Mouse (Mus musculus) limb, embryonic 14.5 days (tissue): ENCODE results near the gene Zmynd8. TPM values are rescaled to one million over a fixed set of nuclear protein-coding genes. Genes with fewer than 3 reads are reported as not detected.
A peak's percentile ranks its signal among the peaks of the same experiment; 100 is the strongest.

Experiments
- ATAC-seq: fragments of 200-750 bp; cut with Nextera tagmentation; 2 replicates; pipeline ENCODE4 v1.8.0; 2017; ENCODE audit warnings: low read depth, moderate number of reproducible peaks, moderate TSS enrichment; ENCODE audit not compliant: low FRiP score
- DNase-seq: peaks from one replicate; pipeline ENCODE4 v3.0.0-alpha.2; 2015; ENCODE audit warnings: low spot score
- H3K27ac ChIP-seq: fragments of 300-500 bp; sonication (generic); replicated peaks from 2 replicates; pipeline ENCODE4 v1.5.1; 2014; ENCODE audit warnings: low read depth, mild to moderate bottlenecking, low read length, moderate library complexity, mixed read lengths
- H3K27me3 ChIP-seq: fragments of 300-500 bp; sonication (generic); 2 replicates; pipeline ENCODE4 v1.6.1; 2014; ENCODE audit warnings: low read length, mixed read lengths; ENCODE audit not compliant: control insufficient read depth, insufficient read depth
- H3K36me3 ChIP-seq: fragments of 300-500 bp; sonication (generic); 2 replicates; pipeline ENCODE4 v1.6.1; 2014; ENCODE audit warnings: mild to moderate bottlenecking, low read length, moderate library complexity, mixed read lengths; ENCODE audit not compliant: control insufficient read depth, insufficient read depth
- H3K4me1 ChIP-seq: fragments of 300-500 bp; sonication (generic); 2 replicates; pipeline ENCODE4 v1.6.1; 2014; ENCODE audit warnings: antibody characterized with exemption, low read length, mixed read lengths; ENCODE audit not compliant: control insufficient read depth, insufficient read depth
- H3K4me2 ChIP-seq: fragments of 300-500 bp; sonication (generic); replicated peaks from 2 replicates; pipeline ENCODE4 v1.6.1; 2014; ENCODE audit warnings: low read depth, mild to moderate bottlenecking, low read length, moderate library complexity; ENCODE audit not compliant: severe bottlenecking
- H3K4me3 ChIP-seq: fragments of 300-500 bp; sonication (generic); replicated peaks from 2 replicates; pipeline ENCODE4 v1.5.1; 2014; ENCODE audit warnings: low read length
- H3K9ac ChIP-seq: fragments of 300-500 bp; sonication (generic); 2 replicates; pipeline ENCODE4 v1.6.1; 2014; ENCODE audit warnings: mild to moderate bottlenecking, low read depth, low read length, moderate library complexity; ENCODE audit not compliant: severe bottlenecking
- H3K9me3 ChIP-seq: fragments of 300-500 bp; sonication (generic); 2 replicates; pipeline ENCODE4 v1.6.1; 2016; ENCODE audit warnings: low read length; ENCODE audit not compliant: control insufficient read depth
- POLR2A ChIP-seq: fragments of 200-500 bp; IDR thresholded peaks from 2 replicates; pipeline ENCODE4 v1.8.0; 2012; ENCODE audit warnings: inconsistent platforms, mild to moderate bottlenecking, moderate library complexity, borderline replicate concordance; ENCODE audit not compliant: insufficient read depth, insufficient read length; ENCODE audit errors: extremely low read depth
- WGBS: fragments of 180-500 bp; shearing (Covaris S2); extraction: QIAGEN DNeasy Blood & Tissue Kit; methylation state at CpG from one replicate; pipeline ENCODE4 v1.1.7; 2014; 5-methylcytosine and 5-hydroxymethylcytosine counted together
- polyA plus RNA-seq, 2 experiments: library from polyadenylated mRNA; depleted of rRNA in 1 of 2; stranded (reverse) in 1 of 2; unstranded in 1 of 2; fragments of >200 nt; fragmentation: Nextera tagmentation in 1 of 2; extraction: Ambion mirVana in 1 of 2; gene quantifications; 2 replicates each; pipeline versions ENCODE4 v1.2.1 to v1.2.3; 2012 to 2014

Zmynd8 gene
- polyA plus RNA-seq, 2 experiments = 30.2 to 49.5 TPM

DNA sequence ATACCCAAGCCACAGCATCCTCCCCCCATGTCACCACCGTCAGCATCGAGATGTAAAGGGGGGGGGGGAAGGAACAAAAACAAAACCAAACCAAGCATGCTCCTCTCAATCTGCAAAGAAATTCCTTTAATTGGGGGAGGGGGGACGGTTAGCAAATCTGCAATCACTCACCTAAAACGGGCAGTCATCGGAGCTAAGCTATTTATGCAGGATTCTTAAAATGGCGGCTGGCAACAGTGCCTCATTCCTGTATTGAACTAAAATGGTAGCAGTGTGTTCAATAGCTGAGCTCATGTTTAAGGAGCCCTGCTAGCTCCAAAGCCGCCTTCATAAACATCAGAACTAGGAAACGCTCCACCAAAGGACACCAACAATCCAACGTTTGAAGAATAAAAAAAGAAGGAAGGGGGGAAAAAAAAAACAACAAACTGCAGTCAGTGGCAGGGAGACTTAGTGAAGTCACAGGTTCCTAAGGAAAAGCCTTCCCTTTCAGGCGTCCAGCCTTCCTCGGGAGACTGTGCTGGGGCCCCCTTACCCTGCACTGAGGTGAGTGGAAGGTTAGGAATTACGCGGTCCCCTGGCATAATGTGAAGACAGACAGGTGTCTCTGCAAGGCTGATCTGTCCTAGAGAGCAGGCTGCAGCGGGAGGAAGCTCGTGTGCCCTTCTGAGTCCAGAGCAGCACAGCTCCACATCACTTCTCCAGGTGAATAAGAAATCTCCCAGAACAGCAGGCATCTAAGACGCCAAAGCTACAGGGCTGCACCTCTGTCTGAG is 19.2 kb downstream of the Zmynd8 start:
- H3K4me1 ChIP-seq = peaks cover 95% of the 10 kb centered on the region
- H3K4me2 ChIP-seq = peak overlapping the region; percentile 71
- H3K36me3 ChIP-seq = peaks cover 12% of the 10 kb centered on the region; the same call in 1 of the 2 replicates
- peak overlapping the region; percentile 38 for H3K9ac ChIP-seq
- WGBS = 12% methylated on average over 16 of the region's 16 CpGs
- DNase-seq (no peak), ATAC-seq (no peak)
- peak overlapping the region; percentile 99 for H3K27ac ChIP-seq
- peak overlapping the region; percentile 6 for H3K4me3 ChIP-seq
- H3K27me3 ChIP-seq = no peaks in the 10 kb centered on the region
- TF ChIP-seq POLR2A = no peak
- no peaks in the 10 kb centered on the region for H3K9me3 ChIP-seq

DNA sequence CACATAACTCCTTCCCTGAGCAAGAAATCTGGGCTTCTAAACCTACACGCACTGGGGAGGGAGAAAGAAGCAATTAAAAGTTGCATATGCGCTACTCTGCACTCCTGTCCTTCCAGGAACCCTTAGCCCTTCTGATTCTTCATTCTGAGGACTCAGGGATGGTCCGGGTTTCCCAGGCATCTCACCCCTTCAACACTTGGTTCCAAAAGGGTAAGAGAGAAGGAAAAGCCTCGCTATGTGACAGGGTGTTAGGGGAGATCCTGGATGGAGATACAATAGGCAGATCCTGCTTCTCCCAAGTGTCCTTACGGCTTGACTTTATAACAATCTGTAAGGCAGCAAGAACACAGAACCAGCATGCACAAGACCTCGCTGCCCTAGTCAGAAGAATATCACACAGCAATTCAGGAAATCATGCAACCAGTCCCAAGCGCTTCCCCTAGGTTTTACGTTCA is 19.9 kb downstream of the Zmynd8 start:
- no peak for TF ChIP-seq POLR2A
- Histone ChIP-seq H3K27ac (peak overlapping the region; percentile 99), H3K27me3 (no peaks in the 10 kb centered on the region), H3K9me3 (no peaks in the 10 kb centered on the region), H3K9ac (peak overlapping the region; percentile 17), H3K4me1 (peaks cover 96% of the 10 kb centered on the region), H3K4me3 (peak overlapping the region; percentile 6), H3K4me2 (peak overlapping the region; percentile 71), H3K36me3 (peaks cover 19% of the 10 kb centered on the region)
- no peak for DNase-seq
- no peak for ATAC-seq
- 19% methylated on average over 8 of the region's 8 CpGs for WGBS

DNA sequence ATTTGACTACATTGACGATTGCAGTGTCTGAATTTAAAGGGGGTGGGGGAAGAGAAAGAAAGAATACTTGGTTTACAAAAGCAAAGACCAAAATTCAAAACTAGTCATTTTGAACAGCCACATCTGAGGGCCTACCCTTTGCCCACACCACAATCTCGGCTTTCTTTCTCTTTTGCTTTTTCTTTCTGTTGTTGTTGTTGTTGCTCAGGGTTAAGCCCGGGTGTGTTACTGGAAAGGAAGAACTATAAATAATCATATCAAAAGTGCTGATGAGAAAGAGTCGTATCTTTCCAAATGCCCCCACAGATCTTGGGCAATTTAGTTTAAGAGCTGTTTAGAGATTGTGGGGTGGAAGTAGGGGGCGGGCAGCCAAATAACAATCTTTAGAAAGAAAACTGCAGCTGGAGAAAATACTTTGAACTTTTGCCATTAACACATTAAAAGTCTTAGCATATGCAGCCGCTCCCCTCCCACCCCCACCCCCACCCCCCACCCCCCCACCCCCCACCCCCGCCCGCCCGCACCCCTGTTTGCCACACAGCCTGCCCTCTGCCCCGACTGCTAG is 20.7 kb downstream of the Zmynd8 start:
- peak overlapping the region; percentile 71 for H3K4me2 ChIP-seq
- no peak overlapping the region for H3K9ac ChIP-seq
- peaks cover 27% of the 10 kb centered on the region for H3K36me3 ChIP-seq
- ATAC-seq (no peak), DNase-seq (no peak)
- H3K4me1 ChIP-seq = peaks cover 96% of the 10 kb centered on the region
- no peak for TF ChIP-seq POLR2A
- H3K27me3 ChIP-seq = no peaks in the 10 kb centered on the region
- H3K4me3 ChIP-seq = no peak overlapping the region
- 9% methylated on average over 10 of the region's 10 CpGs for WGBS
- no peaks in the 10 kb centered on the region for H3K9me3 ChIP-seq
- no peak overlapping the region; the same call in 1 of the 2 replicates for H3K27ac ChIP-seq

DNA sequence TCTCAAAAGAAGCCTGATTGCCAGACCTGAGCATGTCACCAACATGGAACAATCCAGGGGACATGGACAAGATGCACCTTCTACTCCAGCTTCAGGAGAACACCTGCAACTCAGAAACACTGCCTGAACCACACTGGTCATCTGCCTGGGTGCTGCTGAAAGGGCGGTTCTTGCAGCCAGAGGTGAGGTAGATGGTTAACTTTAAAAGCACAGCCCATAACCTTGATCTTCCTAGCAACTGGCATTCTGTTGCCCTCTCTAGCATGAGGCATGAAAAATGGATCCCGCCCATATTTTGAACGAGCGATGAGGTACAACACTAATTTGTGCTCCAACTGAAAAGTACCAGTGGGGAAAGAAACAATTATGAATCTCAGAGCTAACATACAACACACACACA is 21.6 kb downstream of the Zmynd8 start:
- H3K9ac ChIP-seq = no peak overlapping the region
- H3K27ac ChIP-seq = peak overlapping the region; percentile 81; the same call in 1 of the 2 replicates
- H3K4me1 ChIP-seq = peaks cover 89% of the 10 kb centered on the region
- ATAC-seq (no peak), DNase-seq (no peak)
- TF ChIP-seq POLR2A = no peak
- H3K36me3 ChIP-seq = peaks cover 28% of the 10 kb centered on the region
- H3K4me2 ChIP-seq = peak overlapping the region; percentile 37; the same call in 1 of the 2 replicates
- H3K4me3 ChIP-seq = no peak overlapping the region
- H3K27me3 ChIP-seq = no peaks in the 10 kb centered on the region
- no peaks in the 10 kb centered on the region for H3K9me3 ChIP-seq
- 61% methylated on average over 4 of the region's 4 CpGs for WGBS

DNA sequence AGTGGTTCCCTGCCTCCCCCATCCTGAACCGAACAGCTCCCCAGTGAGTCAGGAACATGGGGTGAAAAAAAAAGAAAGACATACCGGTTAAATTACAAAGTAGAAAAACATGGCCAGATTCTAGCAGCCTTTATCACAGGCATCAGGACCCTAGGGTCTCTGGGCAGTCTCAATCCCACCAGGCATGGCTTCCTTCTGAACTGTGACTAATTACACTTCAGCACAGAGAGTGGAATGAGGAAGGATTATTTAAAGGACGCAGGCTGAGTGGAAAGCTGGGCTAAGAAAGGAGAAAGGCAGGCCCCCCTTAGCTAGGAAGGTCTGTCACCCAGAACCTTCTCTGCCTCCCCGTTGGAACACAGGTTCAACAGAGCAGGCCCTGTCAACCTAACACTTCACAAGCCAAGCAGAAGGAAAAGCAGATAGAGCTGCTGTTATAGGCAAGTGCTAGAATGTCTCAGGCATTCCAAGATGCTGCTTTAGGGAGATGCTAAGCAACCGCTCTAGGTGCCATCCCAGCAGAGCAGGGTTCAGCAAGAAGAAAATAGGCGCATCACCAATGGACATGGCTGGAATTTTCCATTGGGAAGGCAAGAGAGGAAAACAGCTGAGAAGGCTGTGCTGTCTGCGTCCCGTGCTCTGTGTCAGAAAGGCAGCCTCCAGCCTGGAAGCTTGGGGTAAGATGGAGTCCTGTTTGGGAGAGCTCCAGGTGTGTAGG is 22.5 kb downstream of the Zmynd8 start:
- Histone ChIP-seq H3K4me2 (no peak overlapping the region; the same call in 1 of the 2 replicates), H3K27ac (peak overlapping the region; percentile 81; the same call in 1 of the 2 replicates), H3K4me1 (peaks cover 81% of the 10 kb centered on the region), H3K4me3 (no peak overlapping the region), H3K9me3 (no peaks in the 10 kb centered on the region), H3K36me3 (peaks cover 31% of the 10 kb centered on the region), H3K9ac (no peak overlapping the region; the same call in 1 of the 2 replicates), H3K27me3 (no peaks in the 10 kb centered on the region)
- WGBS = 33% methylated on average over 8 of the region's 8 CpGs
- no peak for TF ChIP-seq POLR2A
- no peak for ATAC-seq
- no peak for DNase-seq
